Mouse (Mus musculus) frontal cortex, adult (tissue): ENCODE measurements around the gene Ghdc.

ENCODE experiments used
- ATAC-seq: cut with Nextera tagmentation; 2 replicates; pipeline ENCODE4 v1.9.2; 2017; ENCODE audit warnings: mild to moderate bottlenecking, moderate library complexity, mixed read lengths; ENCODE audit not compliant: low TSS enrichment

Ghdc gene

GRCm38 (mm10) chr11:100718866-100719265, 51.9 kb downstream of the Ghdc start:
- ATAC-seq, result no peak

DNA sequence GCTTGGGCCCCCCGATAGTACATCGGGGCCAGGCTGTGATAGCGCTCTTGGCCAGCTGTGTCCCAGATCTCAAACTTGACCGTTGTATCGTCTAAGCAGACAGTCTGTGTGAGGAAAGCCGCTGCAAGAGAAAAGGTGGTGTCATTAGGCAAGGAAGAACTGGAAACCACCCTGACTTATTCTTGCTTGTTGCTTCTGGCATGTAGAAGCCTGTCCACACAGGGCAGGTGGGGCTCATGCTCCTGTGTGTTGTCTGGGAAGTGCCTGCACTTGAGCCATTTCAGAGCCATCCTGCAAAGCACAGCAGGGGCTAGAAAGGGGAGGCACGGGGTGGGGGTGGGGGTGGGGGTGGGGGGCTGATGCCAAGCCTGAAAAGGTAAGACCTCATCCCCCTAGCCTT, 52.3 kb downstream of the Ghdc start:
- no peak for ATAC-seq

DNA sequence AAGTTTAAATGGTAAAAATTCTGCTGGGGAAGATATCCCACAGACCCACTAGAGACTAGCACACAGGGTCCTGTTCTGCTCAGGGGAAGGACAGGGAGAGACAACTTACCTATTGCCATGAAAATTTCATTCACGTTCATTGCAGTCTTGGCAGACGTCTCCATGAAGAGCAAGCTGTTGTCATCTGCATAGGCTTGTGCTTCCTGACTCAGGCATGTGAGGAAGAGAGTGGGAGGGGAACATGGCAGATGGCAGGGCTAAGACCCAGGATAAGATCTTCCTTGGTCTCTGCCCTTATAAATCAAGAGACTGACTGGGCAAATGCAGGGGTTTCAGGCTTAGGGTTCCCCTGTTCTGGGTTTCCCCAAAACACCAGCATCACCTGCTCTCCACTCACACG, 54.1 kb downstream of the Ghdc start:
- no peak for ATAC-seq
